Mouse (Mus musculus) WW6 (cell line): ENCODE results near the gene Cct2.
A peak's percentile ranks its signal among the peaks of the same experiment; 100 is the strongest.

Experiments used
- DNase-seq: peaks from one replicate; pipeline ENCODE4 v3.0.0-alpha.2; 2013; ENCODE audit warnings: low read depth, low spot score

The Cct2 gene

DNA sequence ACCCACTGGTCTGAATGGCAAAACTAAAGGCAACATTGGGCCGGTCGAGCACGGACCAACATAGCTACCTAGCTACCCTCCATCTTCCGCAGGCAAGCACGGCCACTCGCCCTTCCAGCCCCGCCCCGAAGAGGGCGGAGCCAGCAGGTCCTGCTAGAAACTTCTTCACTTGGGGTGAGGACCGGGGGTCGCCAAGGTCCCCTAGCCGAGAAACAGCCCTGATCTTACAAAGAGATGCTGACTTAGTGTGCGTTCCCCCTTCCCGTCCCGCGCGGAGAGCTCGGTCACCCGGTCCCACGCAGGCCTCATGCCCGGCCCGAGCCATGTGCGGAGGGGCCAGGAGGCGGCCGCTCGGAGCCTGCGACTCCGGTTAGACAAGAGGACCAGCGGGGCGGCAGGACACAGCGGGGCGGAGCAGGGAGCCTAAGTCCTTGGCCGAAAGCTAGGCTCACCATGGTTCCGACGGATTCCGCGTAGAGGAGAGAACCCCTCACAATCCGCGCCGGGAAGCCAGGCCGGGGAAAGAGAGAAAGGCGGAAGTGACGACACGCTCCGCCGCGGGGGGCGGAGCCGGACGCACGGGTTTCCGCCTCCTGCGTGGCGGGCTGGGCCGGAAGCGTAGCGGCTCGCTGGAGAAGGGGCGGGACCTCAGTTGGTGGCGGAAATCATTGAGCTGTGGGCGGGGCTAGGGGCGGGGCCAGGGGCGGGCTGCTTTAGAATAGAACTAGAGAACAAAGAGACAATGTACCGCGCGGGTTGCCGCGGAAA lies at the start of gene Cct2:
TSS of gene Cct2 (minus strand) at position 561 of the 768 bp plus-strand sequence.
- DNase-seq = peak; percentile 93

DNA sequence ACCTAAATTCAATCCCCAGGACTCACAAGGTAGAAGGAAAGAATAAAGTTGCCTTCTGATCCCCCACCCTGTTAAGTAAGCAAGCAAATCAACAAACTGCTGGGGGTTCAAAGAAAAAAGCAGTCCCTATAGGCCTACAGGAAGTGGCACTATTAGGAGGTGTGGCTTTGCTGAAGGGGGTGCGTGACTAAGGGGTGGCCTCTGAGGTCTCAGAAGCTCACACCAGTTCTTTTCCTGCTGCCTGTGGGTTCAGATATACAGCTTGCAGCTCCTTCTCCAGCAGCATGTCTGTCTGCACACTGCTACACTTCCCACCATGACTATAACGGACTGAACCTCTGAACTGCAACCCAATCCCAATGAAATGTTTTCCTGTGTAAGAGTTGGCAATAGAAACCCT lies 48.9 kb upstream of the Cct2 start:
- DNase-seq = no peak

DNA sequence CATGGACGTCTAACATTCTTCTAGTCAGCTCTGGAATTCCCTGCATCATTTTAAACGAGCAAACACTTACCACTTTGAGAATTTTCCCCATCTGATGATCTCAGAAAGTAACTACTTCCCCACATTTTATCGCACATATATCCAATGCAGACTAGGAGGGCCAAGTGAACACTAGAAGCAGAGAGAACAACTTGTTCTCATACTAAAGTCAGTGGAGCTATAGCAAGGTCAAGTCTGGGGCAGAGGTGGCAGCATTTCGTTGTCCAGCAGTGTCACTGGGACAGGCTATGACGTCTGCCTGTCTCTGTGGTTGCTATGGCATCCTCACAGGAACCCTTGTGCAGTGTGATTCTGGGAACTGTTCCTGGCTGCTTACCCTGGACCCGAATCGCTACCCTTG lies 47.8 kb upstream of the Cct2 start:
- DNase-seq = no peak

DNA sequence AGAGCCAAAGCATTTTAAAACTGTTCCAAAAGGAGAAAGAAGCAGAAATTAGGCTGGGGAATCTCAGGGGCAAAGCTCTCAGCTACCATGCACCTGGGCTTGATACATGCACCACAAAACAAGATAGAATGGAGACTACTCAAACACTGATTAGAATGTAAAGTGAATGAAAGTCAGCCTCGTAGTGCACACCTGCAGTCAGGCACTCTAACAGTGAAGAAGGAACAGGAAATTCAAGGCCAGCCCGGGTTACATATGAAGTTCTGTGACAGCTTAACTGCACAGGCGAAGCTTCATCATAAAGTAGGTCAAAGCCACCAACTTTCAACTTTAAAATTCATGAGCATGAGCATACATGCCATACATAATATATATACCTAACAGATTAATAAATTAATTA lies 46.7 kb upstream of the Cct2 start:
- no peak for DNase-seq

DNA sequence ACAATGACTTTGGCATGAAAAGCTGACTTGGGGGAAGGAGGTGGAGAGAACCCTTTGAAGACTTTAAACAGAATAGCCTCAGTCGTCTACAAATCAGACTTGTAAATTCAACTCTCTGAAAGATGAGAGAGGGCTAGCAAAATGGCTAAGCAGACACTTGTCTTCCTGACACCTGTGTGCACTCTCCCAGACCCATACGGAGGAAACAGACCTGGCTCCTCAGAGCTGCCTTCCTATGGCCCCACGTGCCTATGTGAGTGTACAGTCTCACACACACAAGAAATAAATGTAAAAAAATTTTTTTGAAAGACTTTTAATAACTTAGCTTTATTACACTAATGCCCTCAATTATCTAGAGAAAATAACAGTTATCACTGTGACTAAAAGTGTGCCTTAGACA lies 43.1 kb upstream of the Cct2 start:
- no peak for DNase-seq

DNA sequence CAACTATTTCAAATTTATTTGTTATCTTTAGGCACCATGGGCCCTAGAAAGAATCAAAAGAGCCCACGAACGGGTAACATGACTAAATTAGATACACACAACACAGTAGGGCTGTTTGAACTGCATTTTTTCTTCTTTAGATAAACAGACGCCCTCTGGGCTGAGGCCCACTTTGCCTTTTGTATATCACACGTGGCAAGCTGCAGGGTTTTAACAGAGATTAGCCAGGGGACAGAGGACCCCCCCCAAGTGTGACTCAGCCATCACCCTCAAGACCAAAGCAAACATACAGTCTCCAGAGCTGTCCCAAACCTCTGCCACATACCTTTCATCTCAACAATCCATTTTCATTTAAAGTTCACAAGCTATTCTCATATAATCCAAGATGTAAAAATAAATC lies 42.6 kb upstream of the Cct2 start:
- DNase-seq = no peak

DNA sequence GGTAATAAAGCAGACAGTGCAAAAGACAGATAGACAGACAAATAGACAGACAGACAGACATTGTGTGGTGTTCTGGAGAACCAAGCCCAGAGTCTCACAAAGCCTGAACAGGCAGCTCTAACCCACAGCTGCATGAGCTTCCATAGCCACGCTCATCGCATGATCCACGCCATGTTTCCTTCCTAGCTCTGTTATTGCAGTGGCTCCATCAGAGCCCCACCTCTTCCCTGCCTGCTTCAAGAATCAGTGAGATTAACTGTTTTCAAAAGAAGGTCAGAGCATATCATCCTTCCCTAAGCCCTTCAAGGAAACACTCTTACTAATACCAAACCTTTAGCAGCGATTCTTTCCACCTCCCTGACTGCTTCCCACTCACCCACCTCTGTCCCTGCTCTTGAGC lies 41.4 kb upstream of the Cct2 start:
- DNase-seq = no peak

DNA sequence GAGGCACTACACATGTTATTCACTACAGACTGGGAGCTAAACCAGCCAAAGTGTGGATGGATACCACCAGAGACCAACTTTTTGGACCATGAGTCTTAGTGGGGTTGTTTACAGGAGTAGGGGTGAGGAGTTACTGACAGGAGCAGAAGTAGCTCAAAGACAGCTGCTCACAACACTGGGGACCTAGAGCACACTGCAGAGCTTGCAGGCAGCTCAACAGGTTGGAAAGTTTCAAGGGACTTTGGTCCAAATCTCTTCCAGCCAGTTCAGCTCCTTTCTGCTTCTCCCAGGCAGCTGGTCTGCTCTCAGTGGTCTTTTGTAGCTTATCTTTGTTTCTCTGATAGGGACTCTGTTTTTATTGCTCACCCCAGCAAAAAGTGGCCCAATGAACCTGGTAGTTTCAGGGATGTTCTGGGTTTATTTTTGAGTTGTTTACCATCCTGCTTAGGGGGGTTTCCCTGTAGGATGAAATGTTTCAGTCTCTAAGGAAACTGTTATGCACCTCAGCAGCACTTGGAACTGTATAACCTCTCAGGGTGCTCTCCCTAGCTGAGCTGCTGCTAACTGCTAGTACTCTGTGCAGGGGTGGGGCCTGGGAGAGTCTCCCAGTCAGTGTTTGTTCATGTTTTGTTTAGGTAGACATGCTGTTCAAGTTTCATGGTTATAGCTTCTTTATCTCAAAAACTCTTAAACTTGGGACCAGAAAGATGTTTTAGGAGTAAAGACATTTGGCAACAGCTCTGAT lies 40.4 kb upstream of the Cct2 start:
- DNase-seq = no peak

DNA sequence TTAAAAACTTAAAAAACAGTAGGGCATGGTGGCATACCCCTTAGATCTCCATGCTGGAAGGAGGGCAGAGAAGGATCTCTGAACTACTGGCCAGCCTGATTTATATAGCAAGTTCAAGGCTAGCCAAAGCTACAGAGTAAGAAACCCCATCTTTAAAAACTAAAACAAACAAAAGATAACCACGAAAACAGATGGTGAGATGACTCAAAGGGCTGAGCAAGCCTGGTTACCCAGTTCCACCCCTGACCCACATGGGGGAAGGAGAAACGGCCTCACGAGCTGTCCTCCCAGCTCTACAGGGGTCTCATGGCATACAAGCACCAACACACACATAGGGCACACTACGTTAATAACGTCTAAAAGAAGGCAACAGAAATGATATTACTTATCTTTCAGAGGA lies 36.6 kb upstream of the Cct2 start:
- DNase-seq = no peak

DNA sequence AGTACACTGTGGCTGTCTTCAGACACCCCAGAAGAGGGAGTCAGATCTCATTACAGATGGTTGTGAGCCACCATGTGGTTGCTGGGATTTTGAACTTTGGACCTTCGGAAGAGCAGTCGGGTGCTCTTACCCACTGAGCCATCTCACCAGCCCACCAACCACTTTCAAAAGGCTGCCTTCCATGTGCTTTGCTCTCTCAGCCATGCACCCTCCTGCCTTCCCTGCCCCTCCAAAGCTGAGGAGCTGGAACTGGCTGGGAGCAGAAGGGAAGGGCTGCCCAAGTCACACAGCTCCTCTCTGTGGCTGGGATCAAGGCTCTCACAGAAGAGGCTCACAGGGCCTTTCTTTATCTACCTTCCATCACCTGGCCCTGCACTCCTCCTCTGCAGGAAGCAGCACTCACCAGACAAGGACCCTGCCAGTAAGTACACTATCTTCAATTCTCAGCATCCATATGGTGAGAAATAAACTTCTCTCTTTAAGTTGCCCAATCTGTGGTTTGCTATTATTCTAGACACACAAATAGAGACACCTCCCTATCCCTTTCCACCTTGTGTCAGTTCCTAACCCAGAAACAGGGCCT lies 33.6 kb upstream of the Cct2 start:
- no peak for DNase-seq

DNA sequence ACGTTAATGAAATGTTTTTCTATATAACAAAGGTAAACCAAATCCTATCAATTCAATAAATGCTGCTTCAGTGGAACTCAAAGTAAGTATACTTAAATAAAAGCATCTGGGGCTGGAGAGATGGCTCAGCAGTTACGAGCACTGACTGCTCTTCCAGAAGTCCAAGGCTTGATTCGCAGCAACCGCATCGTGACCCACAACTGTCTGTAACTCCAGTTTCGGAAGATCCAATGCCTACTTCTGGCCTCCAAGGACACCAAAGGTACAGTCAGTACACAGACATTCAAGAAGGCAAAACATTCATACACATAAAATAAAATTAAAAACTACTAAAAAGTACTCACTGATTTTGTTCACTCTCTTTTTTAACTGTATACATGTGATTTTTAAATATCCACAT lies 32.5 kb upstream of the Cct2 start:
- no peak for DNase-seq

DNA sequence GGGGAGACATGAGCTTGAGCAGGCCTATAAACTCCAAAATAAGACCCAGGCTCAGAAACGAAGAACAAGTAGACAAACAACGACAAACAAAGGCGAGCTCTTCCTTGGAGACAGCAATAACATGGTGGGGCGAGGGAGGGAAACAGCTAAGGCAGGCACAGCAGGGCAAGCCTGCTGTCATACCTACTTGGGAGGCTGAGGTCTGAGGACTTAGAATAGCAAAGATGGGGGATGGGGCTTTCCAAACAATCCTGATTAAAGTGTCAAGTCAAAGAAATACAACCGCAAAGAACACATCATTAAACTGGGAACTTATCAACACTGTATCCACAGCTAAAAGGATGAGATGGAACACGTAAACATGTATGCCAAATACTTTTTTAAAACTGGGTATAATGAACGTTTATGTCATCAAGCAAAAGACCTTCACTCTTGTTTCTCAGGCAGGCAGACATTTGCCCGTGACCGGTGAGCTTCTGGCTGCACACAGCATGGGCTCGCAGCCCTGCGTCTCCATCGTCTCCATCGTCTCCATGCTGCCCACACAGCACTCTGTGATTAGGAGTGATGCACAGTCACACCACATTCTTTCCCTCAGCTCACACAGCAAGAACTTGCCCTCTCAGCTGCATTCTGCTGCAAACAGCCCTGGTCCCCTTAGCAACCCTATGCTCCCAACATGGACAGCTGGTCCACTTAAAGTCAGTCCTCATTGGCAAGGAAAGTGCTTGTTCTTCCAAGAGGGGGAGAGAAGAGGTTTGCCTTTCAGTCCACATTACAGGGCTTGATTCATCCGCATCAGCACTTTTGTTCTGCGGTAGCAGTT lies 31.1 kb upstream of the Cct2 start:
- no peak for DNase-seq

DNA sequence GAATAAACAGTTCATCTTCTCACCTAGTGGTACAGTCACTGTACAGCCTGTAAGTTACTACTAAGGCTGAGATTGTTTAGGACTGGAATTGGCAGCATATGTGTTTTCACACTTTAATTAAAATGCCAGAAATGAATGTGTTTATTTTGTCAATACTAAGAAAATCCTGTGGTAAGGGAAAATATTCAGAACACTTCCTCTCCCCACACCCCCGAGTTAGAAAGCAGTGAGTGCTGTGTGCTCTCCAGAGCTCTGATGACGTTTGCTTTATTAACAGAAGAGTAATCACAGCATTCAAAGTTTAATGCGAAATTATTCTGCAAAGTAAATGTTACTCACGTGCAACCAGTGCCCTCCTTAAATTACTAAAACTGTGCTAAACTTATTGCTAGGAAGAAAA lies 26.0 kb upstream of the Cct2 start:
- DNase-seq = no peak

DNA sequence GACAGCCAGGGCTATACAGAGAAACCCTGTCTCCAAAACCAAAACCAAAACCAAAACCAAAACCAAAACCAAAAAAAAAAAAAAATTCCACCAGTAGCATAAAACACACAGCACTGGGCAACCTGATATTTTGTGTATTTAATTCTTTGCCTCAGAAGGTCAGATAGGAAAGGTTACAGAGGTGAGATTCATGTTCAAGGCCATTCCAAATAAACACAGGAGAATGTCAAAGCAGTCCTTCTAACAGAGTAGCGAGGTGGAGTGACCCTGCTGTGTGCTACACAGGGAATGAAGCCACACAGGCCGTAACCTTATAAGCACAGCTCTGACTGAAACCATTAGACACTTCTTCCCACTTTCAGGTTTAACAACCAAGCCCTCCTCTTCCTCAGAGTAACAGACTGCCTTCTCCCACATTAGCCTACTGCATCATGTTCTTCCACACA lies 18.3 kb upstream of the Cct2 start:
- DNase-seq = no peak

DNA sequence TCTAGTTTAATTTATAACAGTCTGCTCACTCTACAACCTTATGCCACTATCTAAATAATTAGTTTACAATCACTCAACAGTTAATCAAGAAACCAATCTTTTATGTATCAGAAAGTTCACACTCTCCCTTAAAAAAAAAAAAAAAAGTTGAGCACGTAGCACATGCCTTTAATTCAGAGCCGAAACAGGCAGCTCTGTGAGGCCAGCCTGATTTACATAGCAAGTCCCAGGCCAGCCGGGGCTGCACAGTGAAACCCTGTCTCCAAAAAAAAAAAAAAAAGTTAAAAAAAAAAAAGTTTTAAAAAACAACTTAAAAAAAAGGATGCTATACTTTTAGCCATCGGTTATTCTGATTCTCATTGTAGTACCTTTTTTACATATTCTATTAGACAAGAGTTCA lies 17.7 kb upstream of the Cct2 start:
- no peak for DNase-seq

DNA sequence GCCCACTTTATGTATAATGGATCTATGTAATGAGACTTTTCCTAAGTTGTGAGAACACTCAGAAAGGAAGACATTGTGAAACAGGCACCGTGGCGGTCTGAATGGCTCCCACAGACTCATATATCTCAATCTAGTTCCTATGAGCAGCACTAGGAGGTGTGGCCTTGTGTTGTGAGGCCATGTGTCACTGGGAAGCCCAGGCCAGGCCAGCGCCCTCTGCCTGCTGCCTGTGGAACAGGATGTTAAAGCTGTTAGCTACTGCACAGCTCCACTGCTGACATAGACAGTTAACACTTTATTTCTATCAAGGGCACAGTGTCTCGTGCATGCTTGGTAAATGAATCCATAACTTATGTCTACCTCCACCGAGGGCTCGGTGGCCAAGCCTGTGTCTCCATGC lies 14.7 kb upstream of the Cct2 start:
- DNase-seq = peak; percentile 42

DNA sequence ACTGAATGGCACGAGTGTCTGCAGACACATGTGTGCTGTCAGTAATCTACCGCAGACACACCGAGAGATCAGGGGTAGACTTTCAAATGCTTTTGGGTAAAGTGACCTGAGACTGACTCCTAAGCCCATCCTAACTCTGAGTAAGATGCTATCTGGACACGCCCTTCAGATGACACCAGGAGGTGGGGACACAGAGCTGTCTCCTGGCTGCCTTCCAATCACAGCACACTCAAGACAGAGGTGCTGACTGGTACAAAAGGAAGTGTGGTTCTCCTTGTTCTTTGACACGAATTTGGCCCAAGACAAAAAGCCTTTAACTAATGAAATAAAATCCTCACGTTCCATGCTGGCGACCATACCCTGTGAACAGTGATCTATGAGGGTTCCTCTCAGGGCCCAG lies 9.6 kb upstream of the Cct2 start:
- DNase-seq = no peak

DNA sequence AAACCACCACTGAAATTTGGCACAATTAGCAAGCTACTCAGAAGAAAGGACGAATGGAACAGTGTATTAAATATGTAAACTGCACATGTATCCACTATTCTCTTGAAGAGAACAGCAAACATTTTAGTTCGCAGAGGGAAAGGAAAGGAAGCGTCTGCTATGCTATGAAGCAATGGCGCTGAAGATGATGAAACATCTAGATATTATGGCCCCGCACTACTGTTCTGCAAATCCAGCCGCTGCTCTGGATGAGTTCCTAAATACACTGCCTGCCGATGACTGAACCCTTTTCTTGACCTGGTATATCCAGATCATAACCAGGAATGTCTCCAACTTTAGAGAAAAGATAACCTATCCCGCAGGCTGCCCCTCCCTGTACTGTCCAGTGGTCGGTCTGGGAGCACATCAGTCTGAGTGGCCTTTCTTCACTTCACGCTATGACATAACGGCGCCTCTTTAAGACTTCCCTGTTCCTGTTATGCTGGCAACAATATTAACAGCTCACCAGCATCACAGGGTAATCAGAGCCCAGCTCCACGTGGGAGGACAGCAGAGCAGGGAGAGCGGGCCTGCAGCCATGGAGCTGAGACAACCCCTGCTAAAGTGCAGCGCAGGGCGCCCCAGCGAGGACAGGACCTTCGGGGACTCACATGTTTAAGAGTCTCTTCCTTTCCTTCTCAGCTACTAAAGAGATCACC lies 8.7 kb upstream of the Cct2 start:
- no peak for DNase-seq

DNA sequence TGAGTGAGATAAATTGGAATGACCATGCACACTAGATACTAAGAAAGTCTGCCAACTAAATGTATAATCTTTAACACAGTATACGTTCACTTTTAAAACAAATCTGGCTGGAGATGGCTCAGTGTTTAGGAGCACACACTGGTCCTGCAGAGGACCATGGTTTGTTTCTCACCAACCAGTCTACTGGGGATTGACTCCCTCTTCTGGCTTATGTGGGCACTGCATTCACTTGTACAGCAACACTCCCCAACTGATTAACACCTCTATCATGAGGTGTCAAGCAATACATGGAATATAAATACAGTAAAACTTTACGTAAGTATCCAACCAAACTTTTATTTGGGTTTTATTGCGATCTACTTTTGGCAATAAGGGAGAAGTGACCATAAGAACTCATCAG lies 5.5 kb upstream of the Cct2 start:
- no peak for DNase-seq

DNA sequence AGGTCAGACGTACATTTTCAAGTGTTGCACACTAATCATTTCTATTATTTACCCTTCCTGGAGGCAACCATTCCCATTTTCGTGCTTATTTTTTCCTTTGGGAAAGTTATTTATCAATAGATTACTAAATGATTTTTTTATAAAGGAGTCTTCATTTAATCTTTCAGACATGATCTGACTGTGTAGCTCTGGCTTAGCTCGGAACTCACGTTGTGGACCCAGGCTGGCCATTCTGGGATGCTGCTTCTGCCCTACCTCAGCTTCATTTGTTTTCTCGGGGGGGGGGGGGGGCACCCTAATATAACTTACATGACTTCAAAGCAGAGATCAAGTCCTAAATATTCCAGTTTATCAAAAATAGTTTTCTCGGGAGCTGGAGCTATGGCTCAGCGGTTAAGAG lies 462 bp upstream of the Cct2 start:
- DNase-seq = no peak

DNA sequence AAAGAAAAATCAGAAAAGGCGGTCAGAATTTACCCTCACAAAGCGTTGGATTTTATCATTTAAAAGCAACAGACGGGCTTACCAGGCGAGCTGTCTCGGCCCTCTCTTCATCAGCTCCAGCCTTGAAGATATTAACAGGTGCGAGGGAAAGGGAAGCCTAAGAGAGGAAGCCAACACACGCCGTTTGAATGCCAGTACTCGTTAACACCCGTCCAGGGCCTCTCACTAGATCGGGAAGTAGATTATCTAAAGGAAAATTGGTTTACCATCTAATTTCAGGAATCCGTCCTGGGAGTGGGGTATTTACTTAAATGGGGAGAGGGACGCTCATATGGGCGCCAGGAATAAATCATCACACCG lies 740 bp downstream of the Cct2 start:
- no peak for DNase-seq

DNA sequence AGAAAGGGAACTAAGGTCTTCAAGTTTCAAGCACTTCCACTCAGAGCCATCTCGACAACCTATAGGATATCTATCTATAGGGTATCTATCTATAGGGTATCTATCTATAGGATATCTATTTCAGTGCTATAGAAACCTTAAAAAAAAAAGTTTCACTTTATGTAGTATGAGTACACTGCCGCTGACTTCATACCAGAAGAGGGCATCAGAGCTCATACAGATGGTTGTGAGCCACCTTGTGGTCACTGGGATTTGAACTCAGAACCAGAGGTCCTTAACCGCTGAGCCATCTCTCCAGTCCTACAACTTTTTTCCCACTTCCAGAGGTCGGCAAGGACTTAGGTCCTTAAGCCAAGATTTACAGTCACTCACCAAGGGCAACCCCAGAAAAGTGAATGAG lies 7.9 kb downstream of the Cct2 start:
- DNase-seq = no peak
